Mouse (Mus musculus) thymus, adult 2 months (tissue): Measurements from ENCODE around the gene Ikzf4. TPM values are rescaled to one million over a fixed set of nuclear protein-coding genes. Genes with fewer than 3 reads are reported as not detected.

Experiments used
- DNase-seq: peaks from one replicate; pipeline ENCODE4 v3.0.0; 2021
- H3K27ac ChIP-seq: fragments of 200-500 bp; 2 replicates; pipeline ENCODE4 v1.5.1; 2012; ENCODE audit warnings: low read length, control low read depth; ENCODE audit not compliant: control insufficient read depth, insufficient read depth
- H3K27me3 ChIP-seq: fragments of 200-500 bp; 2 replicates; pipeline ENCODE4 v1.6.1; 2012; ENCODE audit warnings: mild to moderate bottlenecking, low read length, moderate library complexity, mixed read lengths; ENCODE audit not compliant: control insufficient read depth, insufficient read depth
- H3K36me3 ChIP-seq: fragments of 200-500 bp; 2 replicates; pipeline ENCODE4 v1.6.1; 2012; ENCODE audit warnings: mild to moderate bottlenecking, low read length, moderate library complexity; ENCODE audit not compliant: control insufficient read depth, insufficient read depth
- H3K4me1 ChIP-seq: fragments of 200-500 bp; replicated peaks from 2 replicates; pipeline ENCODE4 v1.6.1; 2012; ENCODE audit warnings: low read length; ENCODE audit not compliant: control insufficient read depth, insufficient read depth
- H3K4me3 ChIP-seq: fragments of 200-500 bp; 2 replicates; pipeline ENCODE4 v1.5.1; 2012; ENCODE audit warnings: mild to moderate bottlenecking, low read length, control low read depth, moderate library complexity; ENCODE audit not compliant: control insufficient read depth, insufficient read depth
- CTCF ChIP-seq: fragments of 200-500 bp; IDR thresholded peaks from 2 replicates; pipeline ENCODE4 v1.5.1; 2012; ENCODE audit warnings: mild to moderate bottlenecking, control low read depth, low read length, moderate library complexity, borderline replicate concordance; ENCODE audit not compliant: control insufficient read depth, poor library complexity, insufficient read depth; ENCODE audit errors: extremely low read depth
- POLR2A ChIP-seq: fragments of 200-500 bp; IDR thresholded peaks from 2 replicates; pipeline ENCODE4 v1.6.1; 2012; ENCODE audit warnings: mild to moderate bottlenecking, low read length, control low read depth, moderate library complexity; ENCODE audit not compliant: control insufficient read depth, poor library complexity, insufficient read depth; ENCODE audit errors: extremely low read depth
- WGBS: fragments of 180-500 bp; shearing (Covaris S2); methylation state at CpG from one replicate; pipeline ENCODE4 v1.1.7; 2018; 5-methylcytosine and 5-hydroxymethylcytosine counted together
- polyA plus RNA-seq: library from polyadenylated mRNA; depleted of rRNA; stranded (reverse); fragments of >200 nt; gene quantifications from 2 replicates; pipeline ENCODE4 v1.2.3, GENCODE M21; 2012

The Ikzf4 gene
- polyA plus RNA-seq, 1 experiment: 6.7 TPM

GRCm38 (mm10) chr10:128642749-128643148, 3.0 kb downstream of the Ikzf4 start:
- no peaks in the 10 kb centered on the region for H3K36me3 ChIP-seq
- TF ChIP-seq POLR2A (no peak), CTCF (no peak)
- H3K27me3 ChIP-seq: no peaks in the 10 kb centered on the region
- H3K27ac ChIP-seq: no peak overlapping the region
- no peak overlapping the region for H3K4me3 ChIP-seq
- DNase-seq: no peak
- 95% methylated on average over 6 of the region's 6 CpGs for WGBS
- H3K4me1 ChIP-seq: peaks cover 16% of the 10 kb centered on the region

GRCm38 (mm10) chr10:128641871-128642270, 3.9 kb downstream of the Ikzf4 start:
- no peaks in the 10 kb centered on the region for H3K27me3 ChIP-seq
- H3K4me1 ChIP-seq: peaks cover 20% of the 10 kb centered on the region
- 85% methylated on average over 7 of the region's 7 CpGs for WGBS
- DNase-seq: no peak
- no peak overlapping the region for H3K27ac ChIP-seq
- H3K36me3 ChIP-seq: no peaks in the 10 kb centered on the region
- no peak for TF ChIP-seq CTCF
- no peak for TF ChIP-seq POLR2A
- H3K4me3 ChIP-seq: no peak overlapping the region

GRCm38 (mm10) chr10:128640891-128641290, 4.9 kb downstream of the Ikzf4 start:
- DNase-seq: no peak
- Histone ChIP-seq H3K36me3 (no peaks in the 10 kb centered on the region), H3K27me3 (no peaks in the 10 kb centered on the region), H3K4me3 (no peak overlapping the region), H3K27ac (no peak overlapping the region), H3K4me1 (peaks cover 17% of the 10 kb centered on the region)
- TF ChIP-seq CTCF (no peak), POLR2A (no peak)
- WGBS: 96% methylated on average over 15 of the region's 15 CpGs

- Histone ChIP-seq H3K27me3 (no peaks in the 10 kb centered on the region), H3K27ac (no peak overlapping the region), H3K4me3 (no peak overlapping the region), H3K36me3 (no peaks in the 10 kb centered on the region), H3K4me1 (peaks cover 17% of the 10 kb centered on the region)
- no peak for DNase-seq
- 93% methylated on average over 14 of the region's 14 CpGs for WGBS
- no peak for TF ChIP-seq CTCF
- no peak for TF ChIP-seq POLR2A
Measured at GRCm38 (mm10) chr10:128639999-128640398, 5.8 kb downstream of the Ikzf4 start.

GRCm38 (mm10) chr10:128637011-128637410, 8.8 kb downstream of the Ikzf4 start:
- Histone ChIP-seq H3K36me3 (no peaks in the 10 kb centered on the region), H3K4me1 (peaks cover 16% of the 10 kb centered on the region), H3K27me3 (no peaks in the 10 kb centered on the region), H3K4me3 (peak overlapping the region; percentile 31), H3K27ac (peak overlapping the region; percentile 86)
- DNase-seq: peak; percentile 79
- WGBS: 2% methylated on average over 11 of the region's 11 CpGs
- TF ChIP-seq POLR2A (peak; percentile 68), CTCF (no peak)

- DNase-seq: peak; percentile 51
- WGBS: 17% methylated on average over 6 of the region's 6 CpGs
- no peaks in the 10 kb centered on the region for H3K36me3 ChIP-seq
- TF ChIP-seq POLR2A: no peak
- no peak for TF ChIP-seq CTCF
- H3K27me3 ChIP-seq: no peaks in the 10 kb centered on the region
- H3K4me1 ChIP-seq: peaks cover 20% of the 10 kb centered on the region
- peak overlapping the region; percentile 31 for H3K4me3 ChIP-seq
- peak overlapping the region; percentile 86 for H3K27ac ChIP-seq
Measured at GRCm38 (mm10) chr10:128636561-128636960, 9.2 kb downstream of the Ikzf4 start.

GRCm38 (mm10) chr10:128635697-128636096, 10.1 kb downstream of the Ikzf4 start:
- Histone ChIP-seq H3K27ac (peak overlapping the region; percentile 20; the same call in 1 of the 2 replicates), H3K36me3 (no peaks in the 10 kb centered on the region), H3K27me3 (no peaks in the 10 kb centered on the region), H3K4me1 (peaks cover 21% of the 10 kb centered on the region), H3K4me3 (no peak overlapping the region)
- no peak for TF ChIP-seq CTCF
- TF ChIP-seq POLR2A: no peak
- 95% methylated on average over 13 of the region's 13 CpGs for WGBS
- DNase-seq: no peak
